Mouse (Mus musculus): ENCODE data around the gene Galnt10.

The Galnt10 gene

GRCm38 (mm10) chr11:57692726-57693125 lies 47.5 kb downstream of the Galnt10 start:
- no peak for DNase-seq

GRCm38 (mm10) chr11:57694486-57694885 lies 49.2 kb downstream of the Galnt10 start:
- DNase-seq = no peak

GRCm38 (mm10) chr11:57696207-57696676 lies 51.0 kb downstream of the Galnt10 start:
- DNase-seq = no peak

- DNase-seq = no peak
Measured at GRCm38 (mm10) chr11:57696807-57697251, 51.6 kb downstream of the Galnt10 start.

GRCm38 (mm10) chr11:57700114-57700513 lies 54.9 kb downstream of the Galnt10 start:
- no peak for DNase-seq

- DNase-seq = no peak
Measured at GRCm38 (mm10) chr11:57701193-57701925, 56.1 kb downstream of the Galnt10 start.

- DNase-seq = no peak
Measured at GRCm38 (mm10) chr11:57701956-57702355, 56.7 kb downstream of the Galnt10 start.

- DNase-seq = no peak
Measured at GRCm38 (mm10) chr11:57706620-57707019, 61.4 kb downstream of the Galnt10 start.

- DNase-seq = no peak
Measured at GRCm38 (mm10) chr11:57707114-57707798, 62.0 kb downstream of the Galnt10 start.

- DNase-seq = no peak
Measured at GRCm38 (mm10) chr11:57708174-57709154, 63.2 kb downstream of the Galnt10 start.

GRCm38 (mm10) chr11:57713960-57714359 lies 68.7 kb downstream of the Galnt10 start:
- no peak for DNase-seq

- no peak for DNase-seq
Measured at GRCm38 (mm10) chr11:57716721-57717120, 71.5 kb downstream of the Galnt10 start.

GRCm38 (mm10) chr11:57717432-57717831 lies 72.2 kb downstream of the Galnt10 start:
- DNase-seq = no peak

GRCm38 (mm10) chr11:57718081-57718480 lies 72.8 kb downstream of the Galnt10 start:
- DNase-seq = no peak

GRCm38 (mm10) chr11:57719631-57720030 lies 74.4 kb downstream of the Galnt10 start:
- DNase-seq = no peak

GRCm38 (mm10) chr11:57720076-57720475 lies 74.8 kb downstream of the Galnt10 start:
- DNase-seq = no peak

- DNase-seq = no peak
Measured at GRCm38 (mm10) chr11:57724791-57725463, 79.7 kb downstream of the Galnt10 start.

- DNase-seq = no peak
Measured at GRCm38 (mm10) chr11:57725926-57726325, 80.7 kb downstream of the Galnt10 start.

- peak; percentile 49 for DNase-seq
Measured at GRCm38 (mm10) chr11:57727303-57727969, 82.2 kb downstream of the Galnt10 start.

- no peak for DNase-seq
Measured at GRCm38 (mm10) chr11:57732410-57733281, 87.4 kb downstream of the Galnt10 start.

Measured in cerebellum, adult 11-12 months (tissue).